ENCODE assay signal across 17 mouse cellular contexts in genomic region chr2:33057514-33057913, GRCm38 (mm10).
DNase-seq lines count a peak whose midpoint lies in the region; ATAC-seq and TF ChIP-seq lines count a peak whose summit lies in the region.
"Had no signal": no experiment of that assay in that cellular context is flagged by ENCODE, and none has a peak within 500 bp of the region (broad histone marks: within the 10 kb centered on the region; RNA-seq: fewer than 3 reads in every experiment).

No protein-coding gene starts in this region.

- H3K4me2 ChIP-seq in hindbrain, embryonic 13.5 days = no peak overlapping the region
- H3K4me2 ChIP-seq: intestine, embryonic 15.5 days; kidney, embryonic 15.5 days; lung, embryonic 14.5 days; neural tube, embryonic 12.5 days; stomach, embryonic 15.5 days had no signal

- WGBS in heart, embryonic 10.5 days = 80% methylated on average over 7 of the region's 7 CpGs
- WGBS in lung, adult 2 months = 65% methylated on average over 7 of the region's 7 CpGs
- 91% methylated on average over 7 of the region's 7 CpGs for WGBS in hindbrain, embryonic 13.5 days

- H3K27me3 ChIP-seq in heart, embryonic 10.5 days (ENCODE audit: insufficient read depth, poor library complexity, severe bottlenecking) = no peaks in the 10 kb centered on the region
- H3K27me3 ChIP-seq in hindbrain, embryonic 13.5 days = no peaks in the 10 kb centered on the region
- H3K27me3 ChIP-seq: intestine, embryonic 15.5 days; kidney, embryonic 15.5 days; neural tube, embryonic 12.5 days; Patski; stomach, embryonic 15.5 days had no signal

- H3K9ac ChIP-seq in hindbrain, embryonic 13.5 days = no peak overlapping the region
- H3K9ac ChIP-seq: intestine, embryonic 15.5 days; kidney, embryonic 15.5 days; lung, embryonic 14.5 days; neural tube, embryonic 12.5 days; stomach, embryonic 15.5 days had no signal

- DNase-seq in heart, adult 11 months = peak; percentile 94
- DNase-seq in heart, embryonic 10.5 days (ENCODE audit: low spot score) = no peak
- DNase-seq in lung, adult 18-20 months = peak; percentile 17 to 21
- no peak for DNase-seq in lung, adult 2 months
- peak; percentile 79 for DNase-seq in gonadal fat pad, adult 2 months (ENCODE audit: low read depth)
- peak; percentile 19 for DNase-seq in skeletal muscle tissue, adult 2 months (ENCODE audit: low read depth, low spot score)
- DNase-seq: cerebellum, adult 11-12 months; layer of hippocampus, postnatal 36 days; lung, embryonic 14.5 days had no signal

- peaks cover 6% of the 10 kb centered on the region; the same call in 1 of the 2 replicates for H3K4me1 ChIP-seq in heart, embryonic 10.5 days
- H3K4me1 ChIP-seq in lung, adult 2 months (ENCODE audit: control insufficient read depth, insufficient read depth, low read length) = no peaks in the 10 kb centered on the region; the same call in 1 of the 2 replicates
- peaks cover 1% of the 10 kb centered on the region; the same call in 1 of the 2 replicates for H3K4me1 ChIP-seq in hindbrain, embryonic 13.5 days (replicated peaks)
- H3K4me1 ChIP-seq: intestine, embryonic 15.5 days; kidney, embryonic 15.5 days; neural tube, embryonic 12.5 days; stomach, embryonic 15.5 days had no signal

- TF ChIP-seq POLR2A in lung, adult 2 months (IDR thresholded peaks at IDR 0.05; ENCODE audit: borderline replicate concordance, extremely low read depth, low read depth, low read length) = no peak

- no peak for ATAC-seq in hindbrain, embryonic 13.5 days (ENCODE audit: low FRiP score)
- ATAC-seq: activated CD4-positive, CD25-positive, alpha-beta regulatory T cell, adult 4 months; intestine, embryonic 15.5 days; Patski had no signal

- H3K9me3 ChIP-seq in heart, embryonic 10.5 days = no peaks in the 10 kb centered on the region
- no peaks in the 10 kb centered on the region for H3K9me3 ChIP-seq in hindbrain, embryonic 13.5 days
- H3K9me3 ChIP-seq: intestine, embryonic 15.5 days; kidney, embryonic 15.5 days; neural tube, embryonic 12.5 days; stomach, embryonic 15.5 days had no signal

- H3K4me3 ChIP-seq in heart, embryonic 10.5 days = no peak overlapping the region
- H3K4me3 ChIP-seq in lung, adult 2 months (replicated peaks; ENCODE audit: extremely low read depth, low read depth, low read length) = no peak overlapping the region
- no peak overlapping the region for H3K4me3 ChIP-seq in hindbrain, embryonic 13.5 days
- H3K4me3 ChIP-seq: erythroblast, embryonic 14.5 days; intestine, embryonic 15.5 days; kidney, embryonic 15.5 days; neural tube, embryonic 12.5 days; stomach, embryonic 15.5 days had no signal

- H3K27ac ChIP-seq in heart, embryonic 10.5 days = no peak overlapping the region
- no peak overlapping the region for H3K27ac ChIP-seq in hindbrain, embryonic 13.5 days
- H3K27ac ChIP-seq: intestine, embryonic 15.5 days; kidney, embryonic 15.5 days; neural tube, embryonic 12.5 days; stomach, embryonic 15.5 days had no signal

- TF ChIP-seq CTCF in lung, adult 2 months (IDR thresholded peaks at IDR 0.05; ENCODE audit: insufficient read depth, low read length) = no peak

- H3K36me3 ChIP-seq in heart, embryonic 10.5 days = no peaks in the 10 kb centered on the region
- H3K36me3 ChIP-seq in hindbrain, embryonic 13.5 days = no peaks in the 10 kb centered on the region
- H3K36me3 ChIP-seq: intestine, embryonic 15.5 days; kidney, embryonic 15.5 days; neural tube, embryonic 12.5 days; stomach, embryonic 15.5 days had no signal

Comparison
In these comparisons a context has a peak if more than half of its experiments do, and no peak if none do; other contexts are left out.
1. DNase-seq: peak in heart, adult 11 months (single experiment), lung, adult 18-20 months (2 of 2), gonadal fat pad, adult 2 months (single experiment) and skeletal muscle tissue, adult 2 months (single experiment); none in heart, embryonic 10.5 days (single experiment) and lung, adult 2 months (single experiment).